Mouse (Mus musculus) neural tube, embryonic 15.5 days (tissue): ENCODE data around the gene Ago3. TPM values are rescaled to one million over a fixed set of nuclear protein-coding genes. Genes with fewer than 3 reads are reported as not detected.

Experiments used
- ATAC-seq: fragments of 200-750 bp; cut with Nextera tagmentation; 2 replicates; pipeline ENCODE4 v1.8.0; 2017; ENCODE audit warnings: mild to moderate bottlenecking, moderate TSS enrichment, moderate library complexity; ENCODE audit not compliant: low FRiP score
- H3K27ac ChIP-seq: fragments of 300-500 bp; sonication (generic); replicated peaks from 2 replicates; pipeline ENCODE4 v1.5.1; 2015; ENCODE audit warnings: mild to moderate bottlenecking, inconsistent platforms
- H3K27me3 ChIP-seq: fragments of 300-500 bp; sonication (generic); replicated peaks from 2 replicates; pipeline ENCODE4 v1.6.1; 2015; ENCODE audit warnings: inconsistent platforms
- H3K36me3 ChIP-seq: fragments of 300-500 bp; sonication (generic); 2 replicates; pipeline ENCODE4 v1.6.1; 2015; ENCODE audit warnings: inconsistent platforms
- H3K4me1 ChIP-seq: fragments of 300-500 bp; sonication (generic); 2 replicates; pipeline ENCODE4 v1.6.1; 2015; ENCODE audit warnings: inconsistent platforms
- H3K4me2 ChIP-seq: fragments of 300-500 bp; sonication (generic); 2 replicates; pipeline ENCODE4 v1.6.1; 2015; ENCODE audit warnings: inconsistent platforms, mild to moderate bottlenecking, moderate library complexity
- H3K4me3 ChIP-seq: fragments of 300-500 bp; sonication (generic); replicated peaks from 2 replicates; pipeline ENCODE4 v1.5.1; 2015; ENCODE audit warnings: mild to moderate bottlenecking, inconsistent platforms
- H3K9ac ChIP-seq: fragments of 300-500 bp; sonication (generic); replicated peaks from 2 replicates; pipeline ENCODE4 v1.6.1; 2015; ENCODE audit warnings: mild to moderate bottlenecking, inconsistent platforms
- H3K9me3 ChIP-seq: fragments of 300-500 bp; sonication (generic); replicated peaks from 2 replicates; pipeline ENCODE4 v1.6.1; 2016; ENCODE audit warnings: inconsistent platforms
- WGBS: fragments of 180-500 bp; shearing (Covaris S2); methylation state at CpG from one replicate; pipeline ENCODE4 v1.1.7; 2015; ENCODE audit warnings: mixed read lengths; 5-methylcytosine and 5-hydroxymethylcytosine counted together
- polyA plus RNA-seq: library from polyadenylated mRNA; unstranded; fragments of >200 nt; fragmentation: Nextera tagmentation; extraction: Ambion mirVana; gene quantifications from 2 replicates; pipeline ENCODE4 v1.2.1, GENCODE M21; 2015

Ago3 gene
- polyA plus RNA-seq, 1 experiment from 2014 or later, result 17.1 TPM

DNA sequence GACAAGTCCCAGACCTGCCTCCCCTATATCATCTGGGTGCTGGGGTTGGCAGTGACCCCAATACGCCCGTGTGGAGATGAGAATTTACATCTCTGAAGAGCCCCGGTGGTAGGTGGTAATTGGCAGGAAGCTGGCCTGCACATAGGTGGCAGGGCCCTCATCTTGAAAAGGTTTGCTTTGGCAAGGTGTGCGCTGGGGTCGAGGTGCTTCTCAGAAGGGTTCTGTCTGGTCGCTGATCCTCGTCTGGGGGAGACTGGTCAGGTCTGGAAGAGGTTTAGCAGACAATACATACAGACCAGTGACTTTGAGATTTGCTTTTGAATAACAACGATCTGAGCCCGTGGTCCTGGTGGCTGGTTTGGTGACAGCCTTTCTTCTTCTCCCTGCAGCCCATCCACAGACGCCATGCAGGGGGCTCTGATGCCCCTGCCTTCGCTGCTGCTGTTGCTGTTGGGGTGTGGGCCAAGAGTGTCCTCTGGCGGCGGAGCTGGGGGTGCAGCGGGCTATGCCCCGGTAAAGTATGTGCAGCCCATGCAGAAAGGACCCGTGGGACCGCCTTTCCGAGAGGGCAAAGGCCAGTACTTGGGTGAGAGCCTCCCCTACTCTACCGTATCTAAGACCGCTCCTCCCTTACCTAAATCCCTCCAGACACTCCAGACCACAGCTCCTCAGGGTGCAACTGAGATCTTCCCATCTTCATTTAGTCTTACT lies 120.0 kb downstream of the Ago3 start:
- WGBS, result 13% methylated on average over 20 of the region's 20 CpGs
- H3K9ac ChIP-seq, result 0 out of 2 replicates have a peak overlapping the region, but pooled peaks have one; percentile 4
- peaks cover 11% of the 10 kb centered on the region; the same call in 1 of the 2 replicates for H3K4me1 ChIP-seq
- no peak overlapping the region for H3K27ac ChIP-seq
- ATAC-seq, result peak; percentile 42; the same call in 1 of the 2 replicates
- H3K9me3 ChIP-seq, result no peaks in the 10 kb centered on the region
- H3K4me3 ChIP-seq, result peak overlapping the region; percentile 25
- H3K4me2 ChIP-seq, result peak overlapping the region; percentile 54
- 0 out of 2 replicates have a peak, but pooled peaks cover 3% of the 10 kb centered on the region for H3K27me3 ChIP-seq
- no peaks in the 10 kb centered on the region for H3K36me3 ChIP-seq

DNA sequence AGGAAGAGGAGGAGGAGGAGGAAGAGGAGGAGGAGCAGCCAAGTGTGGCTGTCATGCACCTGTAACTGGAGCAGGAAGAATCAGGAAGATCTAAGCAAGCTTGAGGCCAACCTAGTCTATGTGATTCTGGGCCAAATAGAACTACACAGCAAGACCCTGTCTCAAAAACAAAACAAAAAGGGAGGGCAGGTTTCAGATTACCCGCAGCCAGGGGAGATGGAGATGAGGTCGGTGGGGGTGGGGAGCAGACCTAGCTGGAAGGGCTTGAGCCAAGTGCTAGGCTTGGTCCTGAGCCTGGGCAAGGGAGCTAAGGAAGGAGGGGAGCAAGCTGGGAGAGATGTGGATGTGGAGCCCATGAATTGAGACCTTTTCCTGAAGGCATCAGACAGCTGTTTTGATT lies 122.5 kb downstream of the Ago3 start:
- Histone ChIP-seq H3K36me3 (no peaks in the 10 kb centered on the region), H3K4me1 (peaks cover 15% of the 10 kb centered on the region), H3K27ac (no peak overlapping the region), H3K27me3 (peaks cover 22% of the 10 kb centered on the region), H3K9me3 (no peaks in the 10 kb centered on the region), H3K9ac (no peak overlapping the region), H3K4me2 (no peak overlapping the region), H3K4me3 (no peak overlapping the region)
- ATAC-seq, result no peak
- 23% methylated on average over 2 of the region's 2 CpGs for WGBS

- H3K27me3 ChIP-seq, result peaks cover 29% of the 10 kb centered on the region
- WGBS, result 93% methylated on average over 6 of the region's 6 CpGs
Observed at GRCm38 (mm10) chr4:126306058-126306457, 123.3 kb downstream of the Ago3 start.

DNA sequence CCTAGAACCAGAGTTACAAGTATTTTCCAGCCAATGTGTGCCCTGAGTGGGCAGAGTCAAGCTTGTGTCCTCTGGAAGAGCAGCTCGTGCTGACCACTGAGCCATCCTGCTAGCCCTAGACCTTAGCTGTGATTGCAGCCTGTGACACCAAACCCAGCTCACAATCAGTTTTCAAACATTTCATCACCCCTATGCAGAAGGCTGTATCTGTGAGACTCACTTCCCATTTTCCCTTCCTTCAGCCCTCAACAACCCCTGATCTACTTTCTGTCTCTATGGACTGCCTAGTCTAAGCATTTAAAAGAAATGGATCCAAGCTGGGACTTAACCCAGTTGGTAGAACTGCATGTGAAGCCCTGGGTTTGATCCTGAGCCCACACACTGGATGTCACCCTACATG lies 123.9 kb downstream of the Ago3 start:
- H3K9ac ChIP-seq, result no peak overlapping the region

More at GRCm38 (mm10) chr4:126306058-126306457, 123.3 kb downstream of the Ago3 start:
- no peak overlapping the region for H3K9ac ChIP-seq
- ATAC-seq, result no peak
- no peak overlapping the region for H3K4me3 ChIP-seq
- no peaks in the 10 kb centered on the region for H3K36me3 ChIP-seq
- H3K4me1 ChIP-seq, result peaks cover 22% of the 10 kb centered on the region
- H3K9me3 ChIP-seq, result no peaks in the 10 kb centered on the region
- no peak overlapping the region for H3K4me2 ChIP-seq
- no peak overlapping the region for H3K27ac ChIP-seq

GRCm38 (mm10) chr4:126303877-126304276 lies 125.5 kb downstream of the Ago3 start:
- Histone ChIP-seq H3K9ac (no peak overlapping the region), H3K4me3 (no peak overlapping the region), H3K4me2 (no peak overlapping the region), H3K4me1 (peaks cover 16% of the 10 kb centered on the region), H3K9me3 (no peaks in the 10 kb centered on the region), H3K27ac (no peak overlapping the region), H3K27me3 (peaks cover 43% of the 10 kb centered on the region), H3K36me3 (no peaks in the 10 kb centered on the region)
- no peak for ATAC-seq
- 53% methylated on average over 4 of the region's 4 CpGs for WGBS

More for the DNA sequence above, 123.9 kb downstream of the Ago3 start:
- Histone ChIP-seq H3K4me3 (no peak overlapping the region), H3K27me3 (peaks cover 36% of the 10 kb centered on the region), H3K36me3 (no peaks in the 10 kb centered on the region), H3K4me1 (peaks cover 27% of the 10 kb centered on the region), H3K4me2 (no peak overlapping the region), H3K27ac (no peak overlapping the region), H3K9me3 (no peaks in the 10 kb centered on the region)
- no peak for ATAC-seq
- 100% methylated on average over 1 of the region's 1 CpGs for WGBS

- H3K27me3 ChIP-seq, result peaks cover 61% of the 10 kb centered on the region
- WGBS, result 3% methylated on average over 27 of the region's 27 CpGs
- peak overlapping the region; percentile 27 for H3K4me3 ChIP-seq
- H3K9ac ChIP-seq, result no peak overlapping the region
- no peaks in the 10 kb centered on the region for H3K9me3 ChIP-seq
- peak; percentile 58; the same call in 1 of the 2 replicates for ATAC-seq
- H3K4me2 ChIP-seq, result peak overlapping the region; percentile 58
- peaks cover 25% of the 10 kb centered on the region for H3K4me1 ChIP-seq
- H3K36me3 ChIP-seq, result no peaks in the 10 kb centered on the region
- no peak overlapping the region for H3K27ac ChIP-seq
Observed at GRCm38 (mm10) chr4:126301584-126302309, 127.6 kb downstream of the Ago3 start.

DNA sequence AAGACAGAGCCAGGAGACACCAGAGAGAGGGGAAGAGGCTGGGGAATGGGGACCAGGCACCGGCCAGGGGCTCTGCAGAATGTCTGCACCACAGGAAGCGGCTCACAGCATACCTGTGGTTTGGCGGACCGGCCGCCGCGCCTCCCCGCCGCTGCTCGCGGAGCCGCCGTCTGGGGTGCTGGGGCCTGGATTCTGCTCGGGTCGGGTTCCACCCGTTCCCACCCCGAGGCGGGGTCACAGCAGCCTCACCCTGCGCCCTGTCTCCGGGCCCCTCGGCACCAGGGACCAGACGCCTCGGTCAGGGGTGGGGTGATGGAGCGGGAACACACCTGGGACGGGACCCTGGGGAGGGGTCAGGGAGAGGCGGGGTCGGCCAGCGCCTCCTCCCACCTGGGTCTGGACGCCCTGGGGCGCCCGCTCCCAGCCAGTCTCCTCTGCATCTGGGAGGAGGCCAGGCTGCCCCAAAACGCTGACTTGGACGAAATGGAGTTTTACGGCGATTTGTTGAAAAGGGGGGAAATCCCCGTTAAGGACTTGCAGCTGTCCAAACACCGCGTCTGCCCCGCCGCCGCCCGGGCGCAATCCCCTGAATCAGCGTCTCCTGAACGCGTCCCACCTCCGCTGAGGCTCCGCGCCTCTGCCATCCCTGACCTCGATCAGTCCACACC lies 128.3 kb downstream of the Ago3 start:
- ATAC-seq, result no peak
- H3K27ac ChIP-seq, result no peak overlapping the region
- H3K9me3 ChIP-seq, result no peaks in the 10 kb centered on the region
- H3K27me3 ChIP-seq, result peaks cover 66% of the 10 kb centered on the region
- H3K4me2 ChIP-seq, result peak overlapping the region; percentile 58
- H3K36me3 ChIP-seq, result no peaks in the 10 kb centered on the region
- WGBS, result 2% methylated on average over 49 of the region's 50 CpGs
- H3K9ac ChIP-seq, result 0 out of 2 replicates have a peak overlapping the region, but pooled peaks have one; percentile 27
- H3K4me1 ChIP-seq, result peaks cover 32% of the 10 kb centered on the region
- peak overlapping the region; percentile 27 for H3K4me3 ChIP-seq

DNA sequence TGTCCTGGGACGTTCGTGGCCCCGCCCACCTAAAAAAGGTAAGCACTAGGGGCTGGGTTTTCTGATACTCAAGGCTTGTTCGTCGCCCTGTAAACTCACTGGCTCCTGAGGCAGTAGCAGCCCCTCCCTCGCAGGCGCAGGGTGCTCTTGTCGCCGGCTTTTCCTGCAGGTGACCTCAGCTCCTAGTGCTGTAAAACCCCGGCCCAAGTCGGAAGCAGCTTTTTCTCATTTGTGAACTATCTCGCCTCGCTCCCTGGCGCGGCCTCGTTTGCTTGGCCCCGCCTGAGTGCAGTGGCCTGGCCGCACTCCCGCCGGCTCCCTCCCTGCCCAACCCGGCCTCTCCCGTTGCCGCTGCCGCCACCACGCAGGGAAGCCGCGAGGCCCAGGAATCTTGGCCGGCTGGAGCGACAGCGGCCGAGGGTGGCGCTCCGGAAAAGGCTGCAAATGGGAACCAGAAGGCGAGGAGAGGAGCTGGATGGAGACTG lies 132.7 kb downstream of the Ago3 start:
- Histone ChIP-seq H3K4me1 (peaks cover 26% of the 10 kb centered on the region), H3K9ac (peak overlapping the region; percentile 48), H3K9me3 (no peaks in the 10 kb centered on the region), H3K27ac (no peak overlapping the region; the same call in 1 of the 2 replicates), H3K4me2 (peak overlapping the region; percentile 59), H3K27me3 (peaks cover 58% of the 10 kb centered on the region), H3K36me3 (no peaks in the 10 kb centered on the region), H3K4me3 (peak overlapping the region; percentile 35)
- ATAC-seq, result peak; percentile 56; the same call in 1 of the 2 replicates
- 1% methylated on average over 34 of the region's 34 CpGs for WGBS

- Histone ChIP-seq H3K4me3 (no peak overlapping the region), H3K4me1 (peaks cover 19% of the 10 kb centered on the region), H3K27ac (no peak overlapping the region), H3K4me2 (peak overlapping the region; percentile 59; the same call in 1 of the 2 replicates), H3K27me3 (peaks cover 51% of the 10 kb centered on the region), H3K9ac (peak overlapping the region; percentile 48; the same call in 1 of the 2 replicates), H3K9me3 (no peaks in the 10 kb centered on the region), H3K36me3 (no peaks in the 10 kb centered on the region)
- no peak for ATAC-seq
- WGBS, result 43% methylated on average over 4 of the region's 4 CpGs
Observed at GRCm38 (mm10) chr4:126295937-126296336, 133.4 kb downstream of the Ago3 start.

GRCm38 (mm10) chr4:126295152-126295551 lies 134.2 kb downstream of the Ago3 start:
- H3K36me3 ChIP-seq, result no peaks in the 10 kb centered on the region

DNA sequence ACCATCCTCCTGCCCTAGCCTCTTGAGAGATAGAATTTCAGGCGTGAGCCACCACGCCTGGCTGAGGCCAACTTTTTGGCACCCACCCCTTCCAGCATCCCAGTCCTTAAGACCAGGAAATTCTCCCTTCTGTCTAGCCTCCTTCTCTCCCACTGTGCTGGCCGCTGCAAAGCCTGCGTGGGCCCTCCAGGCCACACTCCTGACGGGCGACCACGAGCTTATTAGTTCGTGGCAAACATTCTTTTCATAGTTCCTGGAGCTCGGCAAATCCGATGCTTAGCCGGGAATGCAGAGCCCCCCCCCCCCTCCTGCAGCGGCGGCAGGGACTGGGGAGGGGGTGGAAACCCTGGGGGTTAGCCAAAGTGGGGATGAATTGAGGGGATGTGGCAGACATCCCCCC lies 138.2 kb downstream of the Ago3 start:
- no peak for ATAC-seq
- Histone ChIP-seq H3K27me3 (peaks cover 55% of the 10 kb centered on the region), H3K27ac (no peak overlapping the region), H3K4me1 (peaks cover 14% of the 10 kb centered on the region), H3K9me3 (no peaks in the 10 kb centered on the region), H3K9ac (no peak overlapping the region), H3K36me3 (no peaks in the 10 kb centered on the region), H3K4me3 (no peak overlapping the region), H3K4me2 (no peak overlapping the region)
- WGBS, result 43% methylated on average over 13 of the region's 13 CpGs

More at GRCm38 (mm10) chr4:126295152-126295551, 134.2 kb downstream of the Ago3 start:
- H3K4me3 ChIP-seq, result no peak overlapping the region
- no peak overlapping the region for H3K4me2 ChIP-seq
- ATAC-seq, result no peak
- peaks cover 48% of the 10 kb centered on the region for H3K27me3 ChIP-seq
- 81% methylated on average over 6 of the region's 6 CpGs for WGBS
- no peak overlapping the region for H3K27ac ChIP-seq
- H3K9ac ChIP-seq, result no peak overlapping the region
- peaks cover 16% of the 10 kb centered on the region for H3K4me1 ChIP-seq
- H3K9me3 ChIP-seq, result no peaks in the 10 kb centered on the region
